Mouse (Mus musculus) CH12.LX (cell line): ENCODE results near the gene Tubgcp6. TPM values are rescaled to one million over a fixed set of nuclear protein-coding genes. Genes with fewer than 3 reads are reported as not detected.

ENCODE experiments used
- DNase-seq: peaks from one replicate; pipeline ENCODE4 v3.0.0-alpha.2; 2013; ENCODE audit errors: extremely low read depth
- H3K27ac ChIP-seq: 2 replicates; pipeline ENCODE4 v1.5.1; 2012; ENCODE audit warnings: low read depth, mild to moderate bottlenecking, control low read depth, moderate library complexity; ENCODE audit not compliant: insufficient read depth
- H3K27me3 ChIP-seq: replicated peaks from 2 replicates; pipeline ENCODE3; 2012; ENCODE audit warnings: inconsistent platforms
- H3K36me3 ChIP-seq, 2 experiments: replicated peaks in 1 of 2; 2 replicates each; pipeline versions ENCODE3 to v1.6.1; 2012; ENCODE audit warnings: inconsistent platforms in 1 of 2, low read length in 1 of 2, mild to moderate bottlenecking in 1 of 2, mixed read lengths in 1 of 2, moderate library complexity in 1 of 2; ENCODE audit not compliant: control insufficient read depth in 1 of 2, insufficient read depth in 1 of 2
- H3K4me1 ChIP-seq, 2 experiments: 2 replicates each; pipeline ENCODE4 v1.6.1; 2012; ENCODE audit warnings: inconsistent platforms in 1 of 2, moderate library complexity in 1 of 2; ENCODE audit not compliant: insufficient read depth in 2 of 2, control insufficient read depth in 1 of 2
- H3K4me2 ChIP-seq: 2 replicates; pipeline ENCODE4 v1.6.1; 2012; ENCODE audit warnings: low read depth, mild to moderate bottlenecking, control low read depth; ENCODE audit not compliant: poor library complexity, insufficient read depth, severe bottlenecking
- H3K4me3 ChIP-seq, 3 experiments: fragments of 150-350 bp in 1 of 3; sonication (generic) in 1 of 3; replicated peaks in 1 of 3; 2 replicates each; pipeline versions ENCODE3 to v1.5.1; 2011 to 2012; ENCODE audit warnings: low read depth in 2 of 3, low read length in 2 of 3, mild to moderate bottlenecking in 2 of 3, moderate library complexity in 2 of 3, control low read depth in 1 of 3, improper control_type of control experiment in 1 of 3, inconsistent platforms in 1 of 3, mixed read lengths in 1 of 3; ENCODE audit not compliant: poor library complexity in 1 of 3
- H3K79me2 ChIP-seq: replicated peaks from 2 replicates; pipeline ENCODE4 v1.6.1; 2012; ENCODE audit warnings: mild to moderate bottlenecking, moderate library complexity; ENCODE audit not compliant: control insufficient read depth, poor library complexity, insufficient read depth, severe bottlenecking; ENCODE audit errors: extremely low read depth
- H3K9ac ChIP-seq: 2 replicates; pipeline ENCODE4 v1.6.1; 2012; ENCODE audit warnings: low read depth, mild to moderate bottlenecking, control low read depth, moderate library complexity; ENCODE audit not compliant: insufficient read depth
- H3K9me3 ChIP-seq: replicated peaks from 2 replicates; pipeline ENCODE3; 2012; ENCODE audit warnings: low read length, inconsistent platforms, mixed read lengths
- BHLHE40 ChIP-seq: IDR thresholded peaks from 2 replicates; pipeline ENCODE4 v1.6.1; 2011; ENCODE audit warnings: mild to moderate bottlenecking, low read depth, low read length, improper control_type of control experiment
- E2F4 ChIP-seq: IDR thresholded peaks from 2 replicates; pipeline ENCODE4 v1.6.1; 2011; ENCODE audit warnings: low read depth, low read length, improper control_type of control experiment; ENCODE audit not compliant: insufficient replicate concordance
- EP300 ChIP-seq: IDR thresholded peaks from 2 replicates; pipeline ENCODE4 v1.6.1; 2011; ENCODE audit warnings: low read length, improper control_type of control experiment
- HCFC1 ChIP-seq: IDR thresholded peaks from 2 replicates; pipeline ENCODE4 v1.6.1; 2012; ENCODE audit warnings: low read depth, mild to moderate bottlenecking, inconsistent platforms, low read length, improper control_type of control experiment
- IRF4 ChIP-seq: IDR thresholded peaks from 2 replicates; pipeline ENCODE4 v1.6.1; 2014; ENCODE audit warnings: low read depth, mild to moderate bottlenecking, inconsistent platforms, low read length, improper control_type of control experiment
- JUND ChIP-seq: conservative IDR thresholded peaks from 2 replicates; pipeline ENCODE4 v1.6.1; 2011; ENCODE audit warnings: low read depth, low read length, improper control_type of control experiment
- KAT2A ChIP-seq: IDR thresholded peaks from 2 replicates; pipeline ENCODE4 v1.6.1; 2012; ENCODE audit warnings: low read length, improper control_type of control experiment, inconsistent platforms; ENCODE audit not compliant: insufficient replicate concordance
- MAX ChIP-seq: IDR thresholded peaks from 2 replicates; pipeline ENCODE4 v1.6.1; 2011; ENCODE audit warnings: low read length, improper control_type of control experiment
- MAZ ChIP-seq: IDR thresholded peaks from 2 replicates; pipeline ENCODE4 v1.6.1; 2012; ENCODE audit warnings: low read depth, mild to moderate bottlenecking, inconsistent platforms, low read length, improper control_type of control experiment, moderate library complexity
- MEF2A ChIP-seq: IDR thresholded peaks from 2 replicates; pipeline ENCODE4 v1.6.1; 2014; ENCODE audit warnings: low read depth, mild to moderate bottlenecking, inconsistent platforms, low read length, improper control_type of control experiment, borderline replicate concordance
- MXI1 ChIP-seq: IDR thresholded peaks from 2 replicates; pipeline ENCODE4 v1.6.1; 2011; ENCODE audit warnings: mild to moderate bottlenecking, low read depth, low read length, improper control_type of control experiment
- NELFE ChIP-seq: IDR thresholded peaks from 2 replicates; pipeline ENCODE4 v1.6.1; 2011; ENCODE audit warnings: low read depth, low read length, improper control_type of control experiment
- NRF1 ChIP-seq: IDR thresholded peaks from 2 replicates; pipeline ENCODE4 v1.6.1; 2014; ENCODE audit warnings: low read depth, mild to moderate bottlenecking, inconsistent platforms, low read length, improper control_type of control experiment, moderate library complexity
- POLR2A ChIP-seq: IDR thresholded peaks from 2 replicates; pipeline ENCODE4 v1.6.1; 2011; ENCODE audit warnings: low read depth, mild to moderate bottlenecking, improper control_type of control experiment, low read length
- POLR2AphosphoS2 ChIP-seq: IDR thresholded peaks from 2 replicates; pipeline ENCODE4 v1.6.1; 2011; ENCODE audit warnings: low read depth, low read length, improper control_type of control experiment
- RCOR1 ChIP-seq: conservative IDR thresholded peaks from 2 replicates; pipeline ENCODE4 v1.6.1; 2012; ENCODE audit warnings: low read depth, mild to moderate bottlenecking, inconsistent platforms, low read length, improper control_type of control experiment
- SIN3A ChIP-seq: IDR thresholded peaks from 2 replicates; pipeline ENCODE4 v1.6.1; 2012; ENCODE audit warnings: low read length, improper control_type of control experiment, inconsistent platforms
- SMC3 ChIP-seq: IDR thresholded peaks from 2 replicates; pipeline ENCODE4 v1.6.1; 2011; ENCODE audit warnings: low read depth, low read length, improper control_type of control experiment
- TBP ChIP-seq: conservative IDR thresholded peaks from 2 replicates; pipeline ENCODE4 v1.6.1; 2011; ENCODE audit warnings: low read depth, low read length, improper control_type of control experiment
- TCF12 ChIP-seq: IDR thresholded peaks from 2 replicates; pipeline ENCODE4 v1.6.1; 2014; ENCODE audit warnings: low read depth, mild to moderate bottlenecking, inconsistent platforms, low read length, improper control_type of control experiment
- UBTF ChIP-seq: IDR thresholded peaks from 2 replicates; pipeline ENCODE4 v1.6.1; 2012; ENCODE audit warnings: low read depth, mild to moderate bottlenecking, inconsistent platforms, low read length, improper control_type of control experiment, moderate library complexity
- ZC3H11A ChIP-seq: IDR thresholded peaks from 2 replicates; pipeline ENCODE4 v1.6.1; 2012; ENCODE audit warnings: low read depth, mild to moderate bottlenecking, inconsistent platforms, low read length, improper control_type of control experiment
- ZKSCAN1 ChIP-seq: IDR thresholded peaks from 2 replicates; pipeline ENCODE4 v1.6.1; 2012; ENCODE audit warnings: low read depth, inconsistent platforms, low read length, improper control_type of control experiment, borderline replicate concordance
- ZMIZ1 ChIP-seq: IDR thresholded peaks from 2 replicates; pipeline ENCODE4 v1.6.1; 2012; ENCODE audit warnings: low read depth, mild to moderate bottlenecking, inconsistent platforms, low read length, improper control_type of control experiment
- ZNF384 ChIP-seq: IDR thresholded peaks from 2 replicates; pipeline ENCODE4 v1.6.1; 2012; ENCODE audit warnings: low read depth, low read length, improper control_type of control experiment, inconsistent platforms
- dilution Hi-C: fragments of 300-500 bp; cut with MboI; formaldehyde crosslinking; loops from 2 replicates; pipeline ENCODE4 v1.14.3; 2020; ENCODE audit warnings: low sequenced_read_pairs; ENCODE audit not compliant: extremely low pct_unique_long_range_greater_than_20kb, extremely low pct_ligation_motif_present
- in situ Hi-C: fragments of 300-500 bp; cut with MboI; formaldehyde crosslinking; loops from 3 replicates; pipeline ENCODE4 v1.14.3; 2019; ENCODE audit warnings: low sequenced_read_pairs, low pct_ligation_motif_present, low pct_unique_long_range_greater_than_20kb, mixed read lengths
- polyA plus RNA-seq: library from polyadenylated mRNA; unstranded; fragments of >175 nt; gene quantifications from 2 replicates; pipeline ENCODE4 v1.2.1, GENCODE M21; 2012; ENCODE audit warnings: low read depth; ENCODE audit not compliant: insufficient read length
- total RNA-seq, 2 experiments: library from RNA; depleted of rRNA; stranded (reverse); fragments of 300-350 nt in 1 of 2; fragments of >200 nt in 1 of 2; gene quantifications; 2 replicates each; pipeline ENCODE4 v1.2.3; 2012 to 2014

The Tubgcp6 gene
- total and polyA plus RNA-seq, 3 experiments, result 12.7 to 17.0 (median 13.3) TPM

DNA sequence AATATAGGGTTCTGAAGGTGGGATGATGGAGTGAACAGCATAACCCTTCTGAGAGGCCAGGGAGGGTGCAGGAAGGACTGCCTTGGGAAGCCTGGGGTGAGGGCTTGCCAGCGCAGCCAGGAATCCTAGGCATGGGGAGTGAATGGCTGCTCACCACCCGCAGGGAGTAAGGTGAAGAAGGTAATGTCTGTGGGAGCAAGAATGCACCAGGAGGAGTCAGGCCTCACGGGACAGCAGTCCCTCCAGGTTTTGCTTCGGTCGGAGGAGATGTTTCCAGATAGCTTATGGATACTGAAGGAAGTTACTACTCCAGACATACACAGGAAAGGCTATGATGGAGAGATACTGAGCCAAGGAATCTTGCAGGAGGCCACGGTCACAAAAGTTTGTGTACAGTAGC is 64.2 kb downstream of the Tubgcp6 start:
- DNase-seq, result no peak
- H3K36me3 ChIP-seq, result no peaks in the 10 kb centered on the region
- no peak overlapping the region for H3K4me2 ChIP-seq
- no peaks in the 10 kb centered on the region for H3K79me2 ChIP-seq
- H3K4me1 ChIP-seq, result no peaks in the 10 kb centered on the region
- peaks cover 85% of the 10 kb centered on the region for H3K27me3 ChIP-seq
- in situ Hi-C loops (loop anchor here (25.0 kb wide), 1 partner anchor 96 kb away; the partner anchor contains the start of gene Ttll8), dilution Hi-C loops (no loop called here)
- H3K9me3 ChIP-seq, result peaks cover 6% of the 10 kb centered on the region
- H3K27ac ChIP-seq, result no peak overlapping the region
- H3K4me3 ChIP-seq, result no peak overlapping the region
- no peak overlapping the region for H3K9ac ChIP-seq
- TF ChIP-seq IRF4, result no peak
- no peak for TF ChIP-seq ZC3H11A
- no peak for TF ChIP-seq EP300
- no peak for TF ChIP-seq MEF2A
- no peak for TF ChIP-seq NELFE
- no peak for TF ChIP-seq TBP
- no peak for TF ChIP-seq JUND
- no peak for TF ChIP-seq POLR2A
- no peak for TF ChIP-seq RCOR1
- TF ChIP-seq MAX, result no peak
- TF ChIP-seq UBTF, result no peak
- TF ChIP-seq MAZ, result no peak
- TF ChIP-seq SIN3A, result no peak
- TF ChIP-seq ZNF384, result no peak
- no peak for TF ChIP-seq E2F4
- no peak for TF ChIP-seq TCF12

DNA sequence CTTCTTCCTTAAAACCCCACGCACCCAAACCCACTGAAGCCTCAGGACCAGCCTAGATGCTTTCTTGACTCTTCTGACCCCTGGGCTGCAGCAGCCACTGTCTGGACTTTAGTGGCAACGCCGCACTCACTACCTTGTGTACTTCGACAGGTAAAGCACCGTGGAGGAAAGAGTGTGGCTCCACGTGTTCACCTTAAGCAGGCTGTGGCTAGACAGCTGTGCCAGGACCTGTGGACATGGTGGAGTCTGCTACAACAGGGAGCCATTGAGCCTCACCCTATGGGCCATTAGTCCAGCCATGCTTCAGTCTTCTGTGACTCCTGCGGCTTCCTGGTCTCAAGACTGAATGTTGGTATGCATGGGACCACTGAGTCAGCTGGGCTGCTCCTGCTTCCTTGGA is 68.2 kb downstream of the Tubgcp6 start:
- Histone ChIP-seq H3K4me2 (no peak overlapping the region), H3K27me3 (peaks cover 84% of the 10 kb centered on the region), H3K9ac (no peak overlapping the region), H3K36me3 (no peaks in the 10 kb centered on the region), H3K27ac (no peak overlapping the region), H3K9me3 (no peaks in the 10 kb centered on the region), H3K4me1 (no peaks in the 10 kb centered on the region), H3K4me3 (no peak overlapping the region), H3K79me2 (no peaks in the 10 kb centered on the region)
- in situ Hi-C loops, result loop anchor here (25.0 kb wide), 1 partner anchor 92 kb away; the partner anchor contains the start of gene Ttll8
- dilution Hi-C loops, result no loop called here
- DNase-seq, result no peak
- TF ChIP-seq ZKSCAN1 (no peak), UBTF (no peak), POLR2AphosphoS2 (no peak), ZMIZ1 (no peak), TBP (no peak), MAZ (no peak), NRF1 (no peak), NELFE (no peak), SIN3A (no peak), EP300 (no peak), HCFC1 (no peak), MXI1 (no peak), SMC3 (no peak), JUND (no peak), KAT2A (no peak), BHLHE40 (no peak), ZNF384 (no peak), ZC3H11A (no peak), IRF4 (no peak)
